Mouse (Mus musculus) ES-Bruce4 (cell line): Measurements from ENCODE around the gene Morc2b.

ENCODE experiments used
- CTCF ChIP-seq: IDR thresholded peaks from one replicate; pipeline ENCODE4 v1.8.1; 2011; ENCODE audit warnings: low read depth, low read length
- POLR2A ChIP-seq: IDR thresholded peaks from one replicate; pipeline ENCODE4 v1.8.1; 2011; ENCODE audit warnings: low read length; ENCODE audit not compliant: insufficient read depth

DNA sequence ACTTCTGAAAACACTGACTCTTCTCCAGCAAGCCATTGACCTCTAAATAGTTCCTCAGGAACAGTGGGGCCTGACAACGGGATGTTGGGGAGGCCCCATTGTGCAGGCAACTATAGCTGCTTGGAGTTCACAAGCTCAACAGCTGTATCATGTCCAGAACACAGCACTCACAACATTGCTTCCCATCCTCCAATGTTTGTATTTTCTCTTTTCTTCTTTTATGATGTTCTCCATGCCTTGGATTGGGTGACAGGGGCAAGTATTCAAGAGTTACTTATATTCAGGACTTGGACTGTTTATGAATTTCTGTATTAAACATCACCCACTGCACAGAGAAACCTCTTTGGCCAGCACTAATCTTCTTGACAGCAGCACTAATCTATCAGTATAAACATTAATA lies 47.9 kb downstream of the Morc2b start:
- TF ChIP-seq POLR2A (no peak), CTCF (no peak)
